Mouse (Mus musculus): ENCODE data around the gene Ehf. TPM values are rescaled to one million over a fixed set of nuclear protein-coding genes. Genes with fewer than 3 reads are reported as not detected.

The Ehf gene
- total and polyA plus RNA-seq, 2 experiments from 2014 or later = 3.7 TPM; not detected in 1

DNA sequence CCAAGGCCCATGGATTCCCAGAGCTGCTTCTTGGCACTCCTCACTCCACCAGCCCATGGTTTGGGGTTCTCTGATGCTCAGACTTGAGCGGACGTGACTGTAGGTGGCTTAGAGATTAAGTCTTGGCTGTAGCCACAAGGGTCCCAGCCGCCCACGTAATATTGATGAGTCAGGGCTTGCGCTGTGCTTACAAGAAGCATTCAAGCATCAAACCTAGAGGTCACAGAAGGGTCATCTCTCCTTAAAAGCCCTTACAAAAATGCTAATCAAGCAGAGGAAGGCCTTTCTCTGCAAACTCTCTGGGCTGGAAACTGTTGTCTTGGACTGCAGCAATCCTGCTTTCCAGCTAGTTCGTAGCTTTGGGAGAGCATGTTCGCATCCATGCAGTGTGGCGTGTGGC is 88.2 kb downstream of the Ehf start:
- WGBS = 86% methylated on average over 8 of the region's 8 CpGs
- Histone ChIP-seq H3K4me2 (ENCODE audit: low read depth, low read length) (no peak overlapping the region), H3K27me3 (ENCODE audit: control insufficient read depth, insufficient read depth, low read length) (no peaks in the 10 kb centered on the region), H3K4me3 (ENCODE audit: low read depth, low read length) (no peak overlapping the region), H3K27ac (ENCODE audit: low read depth) (no peak overlapping the region), H3K9ac (replicated peaks; ENCODE audit: low read depth, low read length) (no peak overlapping the region), H3K9me3 (replicated peaks; ENCODE audit: control insufficient read depth, low read length) (no peaks in the 10 kb centered on the region), H3K36me3 (replicated peaks; ENCODE audit: control insufficient read depth, insufficient read depth, low read length) (no peaks in the 10 kb centered on the region), H3K4me1 (ENCODE audit: control insufficient read depth, insufficient read depth) (no peaks in the 10 kb centered on the region)
- DNase-seq (ENCODE audit: low spot score) (no peak), ATAC-seq (ENCODE audit: insufficient read depth, low read depth) (no peak)
- TF ChIP-seq CTCF (IDR thresholded peaks at IDR 0.05; ENCODE audit: low read depth) (no peak), EP300 (IDR thresholded peaks at IDR 0.05; ENCODE audit: low read depth) (no peak)

DNA sequence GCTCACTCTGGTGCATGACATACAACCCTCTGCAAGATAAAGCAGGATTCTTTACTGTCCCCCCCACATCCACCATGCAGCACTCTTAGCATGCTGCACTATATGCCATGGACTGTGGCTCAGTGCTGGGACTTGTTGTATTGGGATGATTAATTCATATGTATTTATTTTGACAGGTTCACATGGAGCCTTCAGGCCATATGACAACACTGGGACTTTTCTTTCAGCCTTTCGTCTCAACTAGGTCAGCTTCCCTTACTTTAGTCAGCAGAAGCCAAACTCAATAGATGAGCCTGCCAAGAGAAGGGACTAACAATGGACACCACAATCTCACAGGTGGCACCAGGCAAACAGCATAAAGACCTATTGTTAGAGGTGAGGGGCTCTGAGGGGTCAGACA is 89.5 kb downstream of the Ehf start:
- Histone ChIP-seq H3K4me2 (ENCODE audit: low read depth, low read length) (no peak overlapping the region), H3K9me3 (replicated peaks; ENCODE audit: control insufficient read depth, low read length) (no peaks in the 10 kb centered on the region), H3K27me3 (ENCODE audit: control insufficient read depth, insufficient read depth, low read length) (no peaks in the 10 kb centered on the region), H3K4me1 (ENCODE audit: control insufficient read depth, insufficient read depth) (no peaks in the 10 kb centered on the region), H3K36me3 (replicated peaks; ENCODE audit: control insufficient read depth, insufficient read depth, low read length) (no peaks in the 10 kb centered on the region), H3K9ac (replicated peaks; ENCODE audit: low read depth, low read length) (no peak overlapping the region), H3K4me3 (ENCODE audit: low read depth, low read length) (no peak overlapping the region), H3K27ac (ENCODE audit: low read depth) (no peak overlapping the region)
- DNase-seq (ENCODE audit: low spot score) = no peak
- ATAC-seq (ENCODE audit: insufficient read depth, low read depth) = no peak
- no peak for TF ChIP-seq CTCF (IDR thresholded peaks at IDR 0.05; ENCODE audit: low read depth)
- no peak for TF ChIP-seq EP300 (IDR thresholded peaks at IDR 0.05; ENCODE audit: low read depth)
- 75% methylated on average over 1 of the region's 1 CpGs for WGBS

Other genes with a start within 250 kb of the Ehf start
- 50.5 and 81.3 TPM in 2 replicates for gene Pdhx, start 229.8 kb downstream of the Ehf start, total RNA-seq (2014; rRNA removed; ENCODE audit: low replicate concordance)
- gene Pdhx, start 229.8 kb downstream of the Ehf start, polyA plus RNA-seq (2015; fragmentation: Nextera tagmentation; extraction: Ambion mirVana) = 91.4 and 99.2 TPM in 2 replicates
- 30.7 and 44.3 TPM in 2 replicates for gene Apip, start 229.6 kb downstream of the Ehf start, total RNA-seq (2014; rRNA removed; ENCODE audit: low replicate concordance)
- 63.9 and 68.1 TPM in 2 replicates for gene Apip, start 229.6 kb downstream of the Ehf start, polyA plus RNA-seq (2015; fragmentation: Nextera tagmentation; extraction: Ambion mirVana)
- gene Elf5, start 108.4 kb upstream of the Ehf start, total RNA-seq (2014; rRNA removed; ENCODE audit: low replicate concordance) = not detected in 2 replicates
- not detected in 2 replicates for gene Elf5, start 108.4 kb upstream of the Ehf start, polyA plus RNA-seq (2015; fragmentation: Nextera tagmentation; extraction: Ambion mirVana)
- 91.5 and 143 TPM in 2 replicates for gene Cat, start 181.9 kb upstream of the Ehf start, total RNA-seq (2014; rRNA removed; ENCODE audit: low replicate concordance)
- 76.8 and 77.7 TPM in 2 replicates for gene Cat, start 181.9 kb upstream of the Ehf start, polyA plus RNA-seq (2015; fragmentation: Nextera tagmentation; extraction: Ambion mirVana)

All from heart, postnatal 0 days (tissue).